Mouse (Mus musculus) testis, adult 2 months (tissue): Measurements from ENCODE around the gene Cenpx.

Experiments
- CTCF ChIP-seq: fragments of 200-500 bp; IDR thresholded peaks from 2 replicates; pipeline ENCODE4 v1.5.1; 2012; ENCODE audit warnings: low read depth, mild to moderate bottlenecking, inconsistent platforms, low read length, moderate library complexity; ENCODE audit not compliant: control insufficient read depth, insufficient read depth, insufficient replicate concordance
- POLR2A ChIP-seq: fragments of 200-500 bp; IDR thresholded peaks from 2 replicates; pipeline ENCODE4 v1.6.1; 2012; ENCODE audit warnings: low read depth, mild to moderate bottlenecking, inconsistent platforms, low read length, moderate library complexity; ENCODE audit not compliant: control insufficient read depth

- TF ChIP-seq POLR2A (no peak), CTCF (no peak)
Observed at GRCm38 (mm10) chr11:120661076-120661460, 52.5 kb downstream of the Cenpx start, which contains the start of gene Notum.
